Mouse (Mus musculus): ENCODE data around the gene Nlgn1. TPM values are rescaled to one million over a fixed set of nuclear protein-coding genes. Genes with fewer than 3 reads are reported as not detected.

Nlgn1 gene
- polyA plus RNA-seq, 1 experiment from 2014 or later: 0.23 TPM

DNA sequence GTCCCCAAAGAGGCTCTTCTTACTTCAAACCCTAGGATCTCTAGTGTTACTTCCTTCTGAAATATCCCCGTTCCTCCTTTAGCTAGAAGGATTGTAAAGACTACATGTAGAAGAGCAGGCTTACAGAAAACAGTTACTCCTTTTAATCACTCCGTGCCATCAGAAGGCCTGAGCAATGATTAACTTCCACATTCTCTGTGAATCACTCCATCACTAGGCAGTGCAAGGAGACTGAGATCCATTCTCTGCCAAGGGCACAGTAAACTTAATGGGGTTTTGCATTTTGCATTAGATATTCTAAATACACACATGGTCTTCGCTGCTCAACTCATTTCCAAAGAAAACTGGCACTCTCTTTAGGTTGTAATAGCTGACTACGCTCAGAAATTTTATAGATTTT lies 2.2 kb downstream of the Nlgn1 start:
- Histone ChIP-seq H3K9ac (ENCODE audit: low read depth, low read length) (no peak overlapping the region), H3K27ac (ENCODE audit: low read depth, low read length) (no peak overlapping the region), H3K36me3 (ENCODE audit: control insufficient read depth, insufficient read depth, low read length) (no peaks in the 10 kb centered on the region), H3K4me2 (no peak overlapping the region), H3K9me3 (replicated peaks; ENCODE audit: control insufficient read depth, low read length) (no peaks in the 10 kb centered on the region), H3K27me3 (ENCODE audit: control insufficient read depth, insufficient read depth, low read length) (peaks cover 40% of the 10 kb centered on the region), H3K4me3 (ENCODE audit: low read depth, low read length) (no peak overlapping the region), H3K4me1 (ENCODE audit: control insufficient read depth, insufficient read depth, low read length) (no peaks in the 10 kb centered on the region)
- WGBS (ENCODE audit: insufficient replicate concordance): 65% methylated on average over 4 of the region's 4 CpGs
- no peak for ATAC-seq (replicated peaks; ENCODE audit: insufficient number of reproducible peaks, low FRiP score, low TSS enrichment)

- H3K4me2 ChIP-seq: no peak overlapping the region
- no peak overlapping the region for H3K27ac ChIP-seq (ENCODE audit: low read depth, low read length)
- ATAC-seq (replicated peaks; ENCODE audit: insufficient number of reproducible peaks, low FRiP score, low TSS enrichment): no peak
- 76% methylated on average over 1 of the region's 1 CpGs for WGBS (ENCODE audit: insufficient replicate concordance)
- H3K9me3 ChIP-seq (replicated peaks; ENCODE audit: control insufficient read depth, low read length): no peaks in the 10 kb centered on the region
- no peak overlapping the region for H3K9ac ChIP-seq (ENCODE audit: low read depth, low read length)
- H3K36me3 ChIP-seq (ENCODE audit: control insufficient read depth, insufficient read depth, low read length): no peaks in the 10 kb centered on the region
- peaks cover under 1% of the 10 kb centered on the region; the same call in 1 of the 2 replicates for H3K27me3 ChIP-seq (ENCODE audit: control insufficient read depth, insufficient read depth, low read length)
- H3K4me3 ChIP-seq (ENCODE audit: low read depth, low read length): no peak overlapping the region
- no peaks in the 10 kb centered on the region for H3K4me1 ChIP-seq (ENCODE audit: control insufficient read depth, insufficient read depth, low read length)
Observed at GRCm38 (mm10) chr3:26324510-26324909, 7.8 kb downstream of the Nlgn1 start.

- no peak for ATAC-seq (replicated peaks; ENCODE audit: insufficient number of reproducible peaks, low FRiP score, low TSS enrichment)
- Histone ChIP-seq H3K9ac (ENCODE audit: low read depth, low read length) (no peak overlapping the region), H3K9me3 (replicated peaks; ENCODE audit: control insufficient read depth, low read length) (no peaks in the 10 kb centered on the region), H3K27ac (ENCODE audit: low read depth, low read length) (no peak overlapping the region), H3K4me3 (ENCODE audit: low read depth, low read length) (no peak overlapping the region), H3K4me2 (no peak overlapping the region), H3K36me3 (ENCODE audit: control insufficient read depth, insufficient read depth, low read length) (no peaks in the 10 kb centered on the region), H3K4me1 (ENCODE audit: control insufficient read depth, insufficient read depth, low read length) (no peaks in the 10 kb centered on the region), H3K27me3 (ENCODE audit: control insufficient read depth, insufficient read depth, low read length) (no peaks in the 10 kb centered on the region)
- WGBS (ENCODE audit: insufficient replicate concordance): 77% methylated on average over 2 of the region's 2 CpGs
Observed at GRCm38 (mm10) chr3:26317397-26317796, 14.9 kb downstream of the Nlgn1 start.

- ATAC-seq (replicated peaks; ENCODE audit: insufficient number of reproducible peaks, low FRiP score, low TSS enrichment): no peak
- Histone ChIP-seq H3K27me3 (ENCODE audit: control insufficient read depth, insufficient read depth, low read length) (no peaks in the 10 kb centered on the region), H3K4me3 (ENCODE audit: low read depth, low read length) (no peak overlapping the region), H3K9ac (ENCODE audit: low read depth, low read length) (no peak overlapping the region), H3K9me3 (replicated peaks; ENCODE audit: control insufficient read depth, low read length) (no peaks in the 10 kb centered on the region), H3K36me3 (ENCODE audit: control insufficient read depth, insufficient read depth, low read length) (no peaks in the 10 kb centered on the region), H3K4me2 (no peak overlapping the region), H3K4me1 (ENCODE audit: control insufficient read depth, insufficient read depth, low read length) (no peaks in the 10 kb centered on the region), H3K27ac (ENCODE audit: low read depth, low read length) (no peak overlapping the region)
- 61% methylated on average over 5 of the region's 5 CpGs for WGBS (ENCODE audit: insufficient replicate concordance)
Observed at GRCm38 (mm10) chr3:26297869-26298268, 34.4 kb downstream of the Nlgn1 start.

GRCm38 (mm10) chr3:26270894-26271795 lies 61.1 kb downstream of the Nlgn1 start:
- Histone ChIP-seq H3K9ac (ENCODE audit: low read depth, low read length) (no peak overlapping the region), H3K27ac (ENCODE audit: low read depth, low read length) (no peak overlapping the region), H3K36me3 (ENCODE audit: control insufficient read depth, insufficient read depth, low read length) (no peaks in the 10 kb centered on the region), H3K4me3 (ENCODE audit: low read depth, low read length) (no peak overlapping the region), H3K27me3 (ENCODE audit: control insufficient read depth, insufficient read depth, low read length) (no peaks in the 10 kb centered on the region), H3K4me2 (no peak overlapping the region), H3K4me1 (ENCODE audit: control insufficient read depth, insufficient read depth, low read length) (no peaks in the 10 kb centered on the region), H3K9me3 (replicated peaks; ENCODE audit: control insufficient read depth, low read length) (no peaks in the 10 kb centered on the region)
- no peak for ATAC-seq (replicated peaks; ENCODE audit: insufficient number of reproducible peaks, low FRiP score, low TSS enrichment)
- WGBS (ENCODE audit: insufficient replicate concordance): 56% methylated on average over 4 of the region's 4 CpGs

GRCm38 (mm10) chr3:26246564-26246963 lies 85.7 kb downstream of the Nlgn1 start:
- Histone ChIP-seq H3K9me3 (replicated peaks; ENCODE audit: control insufficient read depth, low read length) (no peaks in the 10 kb centered on the region), H3K27me3 (ENCODE audit: control insufficient read depth, insufficient read depth, low read length) (no peaks in the 10 kb centered on the region), H3K36me3 (ENCODE audit: control insufficient read depth, insufficient read depth, low read length) (no peaks in the 10 kb centered on the region), H3K4me1 (ENCODE audit: control insufficient read depth, insufficient read depth, low read length) (no peaks in the 10 kb centered on the region), H3K4me3 (ENCODE audit: low read depth, low read length) (no peak overlapping the region), H3K27ac (ENCODE audit: low read depth, low read length) (no peak overlapping the region), H3K9ac (ENCODE audit: low read depth, low read length) (no peak overlapping the region), H3K4me2 (no peak overlapping the region)
- ATAC-seq (replicated peaks; ENCODE audit: insufficient number of reproducible peaks, low FRiP score, low TSS enrichment): no peak
- 70% methylated on average over 7 of the region's 7 CpGs for WGBS (ENCODE audit: insufficient replicate concordance)

- 62% methylated on average over 2 of the region's 2 CpGs for whole genome bisulfite sequencing (ENCODE audit: insufficient replicate concordance)
- Histone ChIP-seq H3K27me3 (ENCODE audit: control insufficient read depth, insufficient read depth, low read length) (no peaks in the 10 kb centered on the region), H3K36me3 (ENCODE audit: control insufficient read depth, insufficient read depth, low read length) (no peaks in the 10 kb centered on the region), H3K4me3 (ENCODE audit: low read depth, low read length) (no peak overlapping the region), H3K27ac (ENCODE audit: low read depth, low read length) (no peak overlapping the region), H3K4me2 (no peak overlapping the region), H3K9ac (ENCODE audit: low read depth, low read length) (no peak overlapping the region), H3K4me1 (ENCODE audit: control insufficient read depth, insufficient read depth, low read length) (no peaks in the 10 kb centered on the region), H3K9me3 (replicated peaks; ENCODE audit: control insufficient read depth, low read length) (no peaks in the 10 kb centered on the region)
- no peak for ATAC-seq (replicated peaks; ENCODE audit: insufficient number of reproducible peaks, low FRiP score, low TSS enrichment)
Observed at GRCm38 (mm10) chr3:26243274-26243673, 89.0 kb downstream of the Nlgn1 start.

GRCm38 (mm10) chr3:26230006-26230405 lies 102.3 kb downstream of the Nlgn1 start:
- no peaks in the 10 kb centered on the region for H3K36me3 ChIP-seq (ENCODE audit: control insufficient read depth, insufficient read depth, low read length)
- no peak overlapping the region for H3K9ac ChIP-seq (ENCODE audit: low read depth, low read length)
- 73% methylated on average over 2 of the region's 2 CpGs for WGBS (ENCODE audit: insufficient replicate concordance)
- no peak overlapping the region for H3K4me2 ChIP-seq
- H3K4me3 ChIP-seq (ENCODE audit: low read depth, low read length): no peak overlapping the region
- H3K27ac ChIP-seq (ENCODE audit: low read depth, low read length): no peak overlapping the region
- no peaks in the 10 kb centered on the region for H3K9me3 ChIP-seq (replicated peaks; ENCODE audit: control insufficient read depth, low read length)
- ATAC-seq (replicated peaks; ENCODE audit: insufficient number of reproducible peaks, low FRiP score, low TSS enrichment): no peak
- no peaks in the 10 kb centered on the region for H3K4me1 ChIP-seq (ENCODE audit: control insufficient read depth, insufficient read depth, low read length)
- H3K27me3 ChIP-seq (ENCODE audit: control insufficient read depth, insufficient read depth, low read length): no peaks in the 10 kb centered on the region

GRCm38 (mm10) chr3:26228827-26229226 lies 103.4 kb downstream of the Nlgn1 start:
- Histone ChIP-seq H3K4me2 (no peak overlapping the region), H3K4me1 (ENCODE audit: control insufficient read depth, insufficient read depth, low read length) (no peaks in the 10 kb centered on the region), H3K27me3 (ENCODE audit: control insufficient read depth, insufficient read depth, low read length) (no peaks in the 10 kb centered on the region), H3K27ac (ENCODE audit: low read depth, low read length) (no peak overlapping the region), H3K36me3 (ENCODE audit: control insufficient read depth, insufficient read depth, low read length) (no peaks in the 10 kb centered on the region), H3K4me3 (ENCODE audit: low read depth, low read length) (no peak overlapping the region), H3K9me3 (replicated peaks; ENCODE audit: control insufficient read depth, low read length) (no peaks in the 10 kb centered on the region), H3K9ac (ENCODE audit: low read depth, low read length) (no peak overlapping the region)
- ATAC-seq (replicated peaks; ENCODE audit: insufficient number of reproducible peaks, low FRiP score, low TSS enrichment): no peak
- WGBS (ENCODE audit: insufficient replicate concordance): 68% methylated on average over 6 of the region's 6 CpGs

Data from heart, embryonic 11.5 days (tissue).